Comparison of ENCODE assay signal across 8 mouse cellular contexts in the genomic region with DNA sequence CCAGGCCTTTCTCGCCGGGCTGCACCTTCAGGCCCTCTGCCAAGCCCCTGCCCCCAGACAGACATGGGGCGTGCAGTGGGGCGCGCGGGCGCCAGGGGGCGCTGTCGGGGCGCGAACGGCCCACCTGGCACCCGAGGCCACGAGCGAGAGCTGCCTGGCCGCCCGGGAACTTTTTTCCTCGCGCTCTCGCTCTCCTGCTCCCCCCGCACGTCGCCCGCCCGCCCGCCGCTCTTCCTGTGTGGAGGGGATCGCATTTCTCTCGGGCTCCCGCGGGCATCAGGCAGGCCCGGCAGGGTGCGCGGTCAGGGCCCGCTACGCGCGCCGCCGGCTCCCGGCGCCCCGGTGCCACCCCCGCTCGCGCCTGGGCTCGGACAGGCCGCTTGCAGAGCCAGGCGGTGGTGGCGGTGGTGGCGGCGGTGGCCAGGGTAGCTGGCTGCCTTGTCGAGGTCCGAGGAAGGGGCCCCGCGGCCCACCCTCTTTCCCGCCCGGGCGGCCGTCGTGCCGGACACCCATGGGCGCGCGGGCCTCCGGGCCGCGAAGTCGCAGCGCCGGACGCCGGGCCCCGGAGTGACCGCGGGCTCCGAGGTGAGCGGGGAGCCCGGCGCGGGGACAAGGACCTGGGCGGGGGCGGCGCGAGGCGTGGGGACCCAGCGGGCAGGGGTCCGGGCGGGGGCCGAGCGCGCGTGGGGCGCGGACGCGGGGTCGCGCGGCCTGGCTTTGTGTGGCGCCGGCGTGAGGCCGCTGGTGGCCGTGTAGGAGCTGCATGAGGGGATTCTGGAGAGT. TPM values are rescaled to one million over a fixed set of nuclear protein-coding genes. Genes with fewer than 3 reads are reported as not detected.
DNase-seq lines count a peak whose midpoint lies in the region; ATAC-seq lines count a peak whose summit lies in the region.

A gene (plus strand): TSS at position 204 of the 783 bp plus-strand sequence.

- peak within 1 kb of the TSS; percentile 92 for H3K4me3 ChIP-seq in intestine, embryonic 14.5 days (ENCODE audit: low read depth, low read length)

- intact Hi-C loops in left cerebral cortex, postnatal 14 days (cut with DNase I) = loop anchor here (2.0 to 5.0 kb wide), 4 partner anchors 72 to 307 kb away; no protein-coding TSS in a partner anchor

- peak within 1 kb of the TSS; percentile 99 for H3K9ac ChIP-seq in intestine, embryonic 14.5 days (ENCODE audit: low read length)

- H3K27ac ChIP-seq in intestine, embryonic 14.5 days (ENCODE audit: low read depth) = peak within 1 kb of the TSS; percentile 97

- no peaks in the 10 kb centered on the region for H3K36me3 ChIP-seq in intestine, embryonic 14.5 days (ENCODE audit: control insufficient read depth, insufficient read depth, low read length)

- peak within 1 kb of the TSS; percentile 82 for H3K4me2 ChIP-seq in intestine, embryonic 14.5 days (ENCODE audit: low read length)

- ATAC-seq in activated CD4-positive, CD25-positive, alpha-beta regulatory T cell, adult 4 months = peak; percentile 60
- ATAC-seq in intestine, embryonic 14.5 days (replicated peaks; ENCODE audit: low FRiP score, low TSS enrichment, low read depth) = peak; percentile 73
- ATAC-seq in megakaryocyte-erythroid progenitor cell, adult 5-6 weeks (replicated peaks; ENCODE audit: low FRiP score, low TSS enrichment, poor library complexity, severe bottlenecking) = 0 out of 2 replicates have a peak, but pooled peaks have one; percentile 15

- H3K9me3 ChIP-seq in intestine, embryonic 14.5 days (ENCODE audit: control insufficient read depth, low read length) = no peaks in the 10 kb centered on the region

- no peaks in the 10 kb centered on the region for H3K27me3 ChIP-seq in intestine, embryonic 14.5 days (replicated peaks; ENCODE audit: control insufficient read depth, insufficient read depth, low read length)

- H3K4me1 ChIP-seq in intestine, embryonic 14.5 days (replicated peaks; ENCODE audit: control insufficient read depth, insufficient read depth, low read length) = peaks cover 41% of the 10 kb centered on the region

- under 1% methylated on average over 88 of the region's 105 CpGs for WGBS in intestine, embryonic 14.5 days

- DNase-seq in embryo, embryonic 11 days = peak; percentile 93
- DNase-seq in gastrocnemius, postnatal 25 days = peak; percentile 90
- DNase-seq in intestine, embryonic 14.5 days (ENCODE audit: low spot score) = peak; percentile 95
- DNase-seq in left cerebral cortex, postnatal 14 days (ENCODE audit: low spot score in 2 of 2) = peak; percentile 92 to 94
- DNase-seq in right cerebral cortex, postnatal 14 days = peak; percentile 91
- peak; percentile 89 to 90 for DNase-seq in urinary bladder, postnatal 36 days (ENCODE audit: low spot score in 2 of 2)

RNA-seq across cellular contexts. Expression of the gene that starts here (rescaled TPM):
- polyA plus RNA-seq in activated CD4-positive, CD25-positive, alpha-beta regulatory T cell, adult 4 months (2017; shearing (Covaris generic)) = 10 to 100 TPM in 1 of 2 experiments, 1 to 10 TPM in 1; 7.6 to 11.3 TPM
- 10 to 100 TPM; 17.3 to 21.6 TPM for total RNA-seq in gastrocnemius, postnatal 25 days (2021)
- 28.2 and 31.2 TPM in 2 replicates for polyA plus RNA-seq in intestine, embryonic 14.5 days (2014; fragmentation: Nextera tagmentation; extraction: Ambion mirVana)
- 10 to 100 TPM; 58.8 to 60.5 TPM for total RNA-seq in left cerebral cortex, postnatal 14 days (2021)
- 55.9 and 58.6 TPM in 2 replicates for total RNA-seq in megakaryocyte-erythroid progenitor cell, adult 5-6 weeks (2014; fragmentation: Nextera tagmentation)
- 5.9 and 8.3 TPM in 2 replicates for total RNA-seq in megakaryocyte-erythroid progenitor cell, adult 5-6 weeks (2017)

Comparison
In these comparisons a context has a peak if more than half of its experiments do, and no peak if none do; other contexts are left out.
1. Peak in every context shown above with its lines: DNase-seq, ATAC-seq, H3K4me3 ChIP-seq and H3K27ac ChIP-seq.
2. ATAC-seq: peak in every context shown above with its lines; median percentile 73 in intestine, embryonic 14.5 days; 60 in activated CD4-positive, CD25-positive, alpha-beta regulatory T cell, adult 4 months; 15 in megakaryocyte-erythroid progenitor cell, adult 5-6 weeks.